Mouse (Mus musculus) midbrain, embryonic 11.5 days (tissue): Measurements from ENCODE around the gene Brd7. TPM values are rescaled to one million over a fixed set of nuclear protein-coding genes. Genes with fewer than 3 reads are reported as not detected.

Experiments used
- ATAC-seq: fragments of 200-750 bp; cut with Nextera tagmentation; 2 replicates; pipeline ENCODE4 v1.8.0; 2017; ENCODE audit warnings: moderate TSS enrichment, moderate library complexity; ENCODE audit not compliant: low FRiP score
- DNase-seq: peaks from one replicate; pipeline ENCODE4 v3.0.0; 2015; ENCODE audit warnings: low spot score; ENCODE audit errors: missing footprints
- H3K27ac ChIP-seq: fragments of 300-500 bp; sonication (generic); 2 replicates; pipeline ENCODE4 v1.5.1; 2014; ENCODE audit warnings: low read depth, low read length
- H3K27me3 ChIP-seq: fragments of 300-500 bp; sonication (generic); 2 replicates; pipeline ENCODE4 v1.6.1; 2014; ENCODE audit warnings: mild to moderate bottlenecking, low read length, moderate library complexity, mixed read lengths; ENCODE audit not compliant: control insufficient read depth, insufficient read depth
- H3K36me3 ChIP-seq: fragments of 300-500 bp; sonication (generic); 2 replicates; pipeline ENCODE4 v1.6.1; 2014; ENCODE audit warnings: mild to moderate bottlenecking, low read length, moderate library complexity, mixed read lengths; ENCODE audit not compliant: control insufficient read depth, insufficient read depth
- H3K4me1 ChIP-seq: fragments of 300-500 bp; sonication (generic); 2 replicates; pipeline ENCODE4 v1.6.1; 2014; ENCODE audit warnings: low read length; ENCODE audit not compliant: control insufficient read depth, insufficient read depth
- H3K4me2 ChIP-seq: fragments of 300-500 bp; sonication (generic); 2 replicates; pipeline ENCODE4 v1.6.1; 2014; ENCODE audit warnings: mild to moderate bottlenecking, moderate library complexity
- H3K4me3 ChIP-seq: fragments of 300-500 bp; sonication (generic); 2 replicates; pipeline ENCODE4 v1.5.1; 2014; ENCODE audit warnings: low read depth, low read length
- H3K9ac ChIP-seq: fragments of 300-500 bp; sonication (generic); 2 replicates; pipeline ENCODE4 v1.6.1; 2014; ENCODE audit warnings: low read length
- H3K9me3 ChIP-seq: fragments of 300-500 bp; sonication (generic); 2 replicates; pipeline ENCODE4 v1.6.1; 2016; ENCODE audit warnings: low read length; ENCODE audit not compliant: control insufficient read depth
- WGBS: fragments of 180-500 bp; shearing (Covaris S2); extraction: QIAGEN DNeasy Blood & Tissue Kit; methylation state at CpG from one replicate; pipeline ENCODE4 v1.1.7; 2014; 5-methylcytosine and 5-hydroxymethylcytosine counted together
- polyA plus RNA-seq: library from polyadenylated mRNA; unstranded; fragments of >200 nt; fragmentation: Nextera tagmentation; extraction: Ambion mirVana; gene quantifications from 2 replicates; pipeline ENCODE4 v1.2.1, GENCODE M21; 2014

Brd7 gene
- polyA plus RNA-seq, 1 experiment from 2014 or later, result 89.2 TPM

GRCm38 (mm10) chr8:88383164-88383556 lies 21.2 kb upstream of the Brd7 start:
- ATAC-seq (no peak), DNase-seq (no peak)
- Histone ChIP-seq H3K27ac (0 out of 2 replicates have a peak overlapping the region, but pooled peaks have one; percentile 1), H3K4me3 (no peak overlapping the region), H3K4me1 (no peaks in the 10 kb centered on the region), H3K9me3 (no peaks in the 10 kb centered on the region), H3K27me3 (no peaks in the 10 kb centered on the region), H3K36me3 (no peaks in the 10 kb centered on the region), H3K4me2 (no peak overlapping the region), H3K9ac (no peak overlapping the region)
- 81% methylated on average over 2 of the region's 2 CpGs for WGBS

GRCm38 (mm10) chr8:88382311-88383163 lies 20.5 kb upstream of the Brd7 start:
- peak overlapping the region; percentile 7; the same call in 1 of the 2 replicates for H3K27ac ChIP-seq

GRCm38 (mm10) chr8:88380497-88380896 lies 18.5 kb upstream of the Brd7 start:
- no peaks in the 10 kb centered on the region for H3K36me3 ChIP-seq
- no peak overlapping the region for H3K4me2 ChIP-seq
- ATAC-seq (no peak), DNase-seq (no peak)
- H3K27ac ChIP-seq, result no peak overlapping the region
- no peaks in the 10 kb centered on the region for H3K27me3 ChIP-seq
- WGBS, result 80% methylated on average over 7 of the region's 7 CpGs
- H3K4me1 ChIP-seq, result no peaks in the 10 kb centered on the region
- no peak overlapping the region for H3K9ac ChIP-seq
- no peaks in the 10 kb centered on the region for H3K9me3 ChIP-seq
- H3K4me3 ChIP-seq, result no peak overlapping the region

More at GRCm38 (mm10) chr8:88382311-88383163, 20.5 kb upstream of the Brd7 start:
- H3K4me1 ChIP-seq, result no peaks in the 10 kb centered on the region
- no peak for ATAC-seq
- no peak overlapping the region for H3K4me2 ChIP-seq
- no peaks in the 10 kb centered on the region for H3K36me3 ChIP-seq
- peak; percentile 87 for DNase-seq
- H3K27me3 ChIP-seq, result no peaks in the 10 kb centered on the region
- H3K9me3 ChIP-seq, result no peaks in the 10 kb centered on the region
- H3K4me3 ChIP-seq, result no peak overlapping the region
- 53% methylated on average over 31 of the region's 31 CpGs for WGBS
- no peak overlapping the region for H3K9ac ChIP-seq

DNA sequence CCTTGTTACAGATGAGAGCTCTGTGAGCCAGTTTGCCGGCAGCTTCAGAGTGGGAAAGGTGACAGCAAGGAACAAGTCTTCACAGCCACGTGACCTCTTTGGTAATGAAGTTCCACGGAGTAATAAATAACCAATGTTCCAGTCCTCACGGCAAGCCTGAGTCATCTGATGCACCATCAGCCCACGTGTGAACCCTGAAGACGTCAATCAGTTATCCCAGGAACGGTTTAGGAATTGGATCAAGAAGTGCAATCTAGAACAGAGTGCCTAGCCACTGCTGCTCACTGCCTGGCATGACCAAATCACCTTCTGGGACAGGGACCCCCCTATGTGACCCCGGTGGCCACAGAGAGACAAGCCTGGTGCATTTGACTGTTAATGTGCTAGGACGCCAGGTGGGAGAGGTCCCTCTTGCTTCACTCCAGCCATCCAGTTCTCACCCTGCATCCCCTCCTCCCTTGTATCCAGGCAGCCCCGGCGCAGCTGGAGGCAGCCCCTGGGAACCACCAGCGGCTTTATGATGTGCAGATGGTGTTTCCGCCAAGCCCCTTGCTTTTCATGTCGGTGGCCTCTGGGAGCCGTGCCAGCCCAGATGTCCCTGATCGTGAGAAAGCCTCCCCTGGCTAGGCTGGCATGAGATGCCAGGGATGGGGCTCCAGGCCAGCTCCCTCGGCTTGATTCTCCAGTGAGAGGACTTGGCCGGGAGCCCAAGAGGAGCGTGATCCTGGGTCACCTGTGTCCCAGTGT lies 15.0 kb upstream of the Brd7 start:
- H3K27me3 ChIP-seq, result no peaks in the 10 kb centered on the region
- no peaks in the 10 kb centered on the region for H3K4me1 ChIP-seq
- no peak overlapping the region for H3K4me2 ChIP-seq
- no peak overlapping the region for H3K4me3 ChIP-seq
- no peak overlapping the region for H3K27ac ChIP-seq
- no peak overlapping the region for H3K9ac ChIP-seq
- DNase-seq, result no peak
- no peaks in the 10 kb centered on the region for H3K9me3 ChIP-seq
- no peaks in the 10 kb centered on the region for H3K36me3 ChIP-seq
- no peak for ATAC-seq
- 74% methylated on average over 19 of the region's 19 CpGs for WGBS

- H3K4me3 ChIP-seq, result no peak overlapping the region
- no peak for ATAC-seq
- H3K27me3 ChIP-seq, result no peaks in the 10 kb centered on the region
- no peaks in the 10 kb centered on the region for H3K9me3 ChIP-seq
- no peak overlapping the region for H3K27ac ChIP-seq
- DNase-seq, result no peak
- H3K4me2 ChIP-seq, result no peak overlapping the region
- H3K36me3 ChIP-seq, result no peaks in the 10 kb centered on the region
- WGBS, result 95% methylated on average over 2 of the region's 2 CpGs
- no peak overlapping the region for H3K9ac ChIP-seq
- 0 out of 2 replicates have a peak, but pooled peaks cover 3% of the 10 kb centered on the region for H3K4me1 ChIP-seq
These were observed 9.5 kb upstream of the Brd7 start for GRCm38 (mm10) chr8:88371522-88371921.

DNA sequence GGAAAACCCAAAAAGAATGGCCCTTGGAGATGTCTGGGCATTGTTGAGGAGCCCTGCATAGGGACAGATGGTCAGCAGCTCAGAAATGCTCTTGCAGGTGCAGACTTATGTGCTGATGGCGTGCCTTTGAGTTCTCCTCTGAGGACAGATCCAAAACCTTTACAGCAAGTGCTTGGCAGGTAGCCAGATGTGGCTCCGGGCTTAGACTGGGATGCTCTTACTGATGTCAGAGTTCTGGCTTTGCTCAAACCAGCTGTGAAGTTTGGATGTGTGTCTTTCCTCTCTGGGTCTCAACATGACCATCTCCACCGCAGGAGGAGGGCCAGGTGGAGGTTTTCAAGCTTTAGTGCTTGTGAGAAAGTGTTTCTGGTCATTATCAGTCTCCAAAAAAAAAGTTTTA lies 7.8 kb upstream of the Brd7 start:
- ATAC-seq (no peak), DNase-seq (no peak)
- H3K27ac ChIP-seq, result no peak overlapping the region
- H3K9ac ChIP-seq, result no peak overlapping the region
- H3K36me3 ChIP-seq, result no peaks in the 10 kb centered on the region
- H3K4me1 ChIP-seq, result 0 out of 2 replicates have a peak, but pooled peaks cover 3% of the 10 kb centered on the region
- WGBS, result 75% methylated on average over 3 of the region's 3 CpGs
- H3K9me3 ChIP-seq, result no peaks in the 10 kb centered on the region
- H3K27me3 ChIP-seq, result no peaks in the 10 kb centered on the region
- H3K4me2 ChIP-seq, result no peak overlapping the region
- H3K4me3 ChIP-seq, result no peak overlapping the region

- Histone ChIP-seq H3K9me3 (no peaks in the 10 kb centered on the region), H3K27ac (no peak overlapping the region), H3K36me3 (no peaks in the 10 kb centered on the region), H3K27me3 (no peaks in the 10 kb centered on the region), H3K4me2 (no peak overlapping the region), H3K9ac (no peak overlapping the region), H3K4me1 (0 out of 2 replicates have a peak, but pooled peaks cover 3% of the 10 kb centered on the region), H3K4me3 (no peak overlapping the region)
- ATAC-seq, result peak; percentile 66
- 16% methylated on average over 6 of the region's 6 CpGs for whole genome bisulfite sequencing
- DNase-seq, result no peak
These were observed 7.2 kb upstream of the Brd7 start for GRCm38 (mm10) chr8:88369221-88369620.

DNA sequence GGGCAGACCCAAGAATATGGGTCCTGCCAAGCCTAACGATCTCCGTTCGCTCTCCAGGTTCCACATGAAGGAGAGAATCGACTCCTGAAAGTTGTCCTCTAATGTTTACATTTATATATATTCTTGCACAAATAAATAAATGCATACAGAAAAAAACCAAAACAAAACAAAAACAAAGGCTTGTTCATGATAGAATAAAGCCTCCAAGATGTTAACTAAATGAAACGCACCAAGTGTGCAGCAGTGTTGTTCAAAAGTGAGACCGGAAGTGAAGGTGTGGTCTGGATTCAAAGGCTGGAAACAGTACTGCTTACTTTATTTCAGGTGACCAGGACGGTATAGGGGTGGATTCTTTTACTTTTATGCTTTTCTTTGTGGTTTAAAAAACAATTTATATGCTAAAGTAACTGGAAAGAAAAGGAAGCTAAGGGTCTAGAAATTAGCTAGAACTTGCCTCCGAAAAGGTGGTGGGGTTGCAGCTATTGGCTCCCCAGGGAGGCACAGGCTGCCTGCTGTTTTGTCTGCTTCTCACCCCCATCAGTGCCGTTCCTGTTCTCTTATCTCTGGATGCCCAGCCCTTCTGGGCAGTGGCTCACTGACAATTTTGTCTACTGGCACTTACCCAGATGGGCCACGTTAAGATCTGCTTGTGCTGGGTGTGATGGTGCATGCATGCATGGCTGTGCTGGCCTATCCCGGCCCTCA lies 604 bp upstream of the Brd7 start:
- no peak for ATAC-seq
- H3K27ac ChIP-seq, result no peak overlapping the region

More for the DNA sequence above, 604 bp upstream of the Brd7 start:
- Histone ChIP-seq H3K4me3 (peak overlapping the region; percentile 96), H3K36me3 (peaks cover 11% of the 10 kb centered on the region), H3K4me2 (peak overlapping the region; percentile 95), H3K9ac (peak overlapping the region; percentile 97; the same call in 1 of the 2 replicates), H3K9me3 (peaks cover 3% of the 10 kb centered on the region; the same call in 1 of the 2 replicates), H3K4me1 (peaks cover 9% of the 10 kb centered on the region; the same call in 1 of the 2 replicates), H3K27me3 (no peaks in the 10 kb centered on the region)
- DNase-seq, result no peak
- WGBS, result 45% methylated on average over 11 of the region's 11 CpGs
